Mouse (Mus musculus) testis, adult 2 months (tissue): ENCODE measurements around the gene Gm10320. TPM values are rescaled to one million over a fixed set of nuclear protein-coding genes. Genes with fewer than 3 reads are reported as not detected.

ENCODE experiments used
- H3K27ac ChIP-seq: fragments of 200-500 bp; 2 replicates; pipeline ENCODE4 v1.5.1; 2012; ENCODE audit warnings: low read depth, low read length; ENCODE audit not compliant: control insufficient read depth, insufficient read depth
- H3K27me3 ChIP-seq: fragments of 200-500 bp; 2 replicates; pipeline ENCODE4 v1.6.1; 2012; ENCODE audit warnings: mild to moderate bottlenecking, low read length, moderate library complexity; ENCODE audit not compliant: control insufficient read depth, insufficient read depth
- H3K36me3 ChIP-seq: fragments of 200-500 bp; 2 replicates; pipeline ENCODE4 v1.6.1; 2012; ENCODE audit warnings: mild to moderate bottlenecking, low read length; ENCODE audit not compliant: control insufficient read depth, insufficient read depth
- H3K4me1 ChIP-seq: fragments of 200-500 bp; 2 replicates; pipeline ENCODE4 v1.6.1; 2012; ENCODE audit warnings: low read length; ENCODE audit not compliant: control insufficient read depth, insufficient read depth
- H3K4me3 ChIP-seq: fragments of 200-500 bp; 2 replicates; pipeline ENCODE4 v1.5.1; 2012; ENCODE audit warnings: low read depth, mild to moderate bottlenecking, low read length, moderate library complexity, mixed read lengths; ENCODE audit not compliant: control insufficient read depth
- CTCF ChIP-seq: fragments of 200-500 bp; IDR thresholded peaks from 2 replicates; pipeline ENCODE4 v1.5.1; 2012; ENCODE audit warnings: low read depth, mild to moderate bottlenecking, inconsistent platforms, low read length, moderate library complexity; ENCODE audit not compliant: control insufficient read depth, insufficient read depth, insufficient replicate concordance
- POLR2A ChIP-seq: fragments of 200-500 bp; IDR thresholded peaks from 2 replicates; pipeline ENCODE4 v1.6.1; 2012; ENCODE audit warnings: low read depth, mild to moderate bottlenecking, inconsistent platforms, low read length, moderate library complexity; ENCODE audit not compliant: control insufficient read depth
- polyA plus RNA-seq: library from polyadenylated mRNA; depleted of rRNA; stranded (reverse); fragments of >200 nt; gene quantifications from 2 replicates; pipeline ENCODE4 v1.2.3, GENCODE M21; 2012; rRNA removed

The Gm10320 gene
- not detected in 2 replicates for polyA plus RNA-seq

GRCm38 (mm10) chr13:98491909-98492308, at the start of gene Gm10320:
TSS of gene Gm10320 (minus strand) at chr13:98492001.
- Histone ChIP-seq H3K27me3 (no peaks in the 10 kb centered on the region), H3K27ac (no peak within 1 kb of the TSS)
- TF ChIP-seq POLR2A, result no peak

GRCm38 (mm10) chr13:98541601-98542000, 49.8 kb upstream of the Gm10320 start:
- no peak for TF ChIP-seq POLR2A
- no peak for TF ChIP-seq CTCF
- H3K27me3 ChIP-seq, result no peaks in the 10 kb centered on the region

More at GRCm38 (mm10) chr13:98491909-98492308, at the start of gene Gm10320:
- Histone ChIP-seq H3K36me3 (no peaks in the 10 kb centered on the region), H3K4me1 (no peaks in the 10 kb centered on the region), H3K4me3 (no peak within 1 kb of the TSS)

GRCm38 (mm10) chr13:98540206-98540605, 48.4 kb upstream of the Gm10320 start:
- Histone ChIP-seq H3K4me1 (no peaks in the 10 kb centered on the region), H3K27ac (no peak overlapping the region), H3K36me3 (no peaks in the 10 kb centered on the region), H3K4me3 (no peak overlapping the region), H3K27me3 (no peaks in the 10 kb centered on the region)
- TF ChIP-seq POLR2A, result no peak
- no peak for TF ChIP-seq CTCF

More at GRCm38 (mm10) chr13:98541601-98542000, 49.8 kb upstream of the Gm10320 start:
- Histone ChIP-seq H3K4me1 (no peaks in the 10 kb centered on the region), H3K36me3 (no peaks in the 10 kb centered on the region), H3K4me3 (no peak overlapping the region), H3K27ac (no peak overlapping the region)

GRCm38 (mm10) chr13:98539311-98539710, 47.5 kb upstream of the Gm10320 start:
- Histone ChIP-seq H3K27ac (no peak overlapping the region), H3K4me3 (no peak overlapping the region), H3K36me3 (no peaks in the 10 kb centered on the region), H3K4me1 (no peaks in the 10 kb centered on the region), H3K27me3 (no peaks in the 10 kb centered on the region)
- no peak for TF ChIP-seq POLR2A
- no peak for TF ChIP-seq CTCF

- H3K4me1 ChIP-seq, result no peaks in the 10 kb centered on the region; the same call in 1 of the 2 replicates
- TF ChIP-seq POLR2A (no peak), CTCF (no peak)
- no peaks in the 10 kb centered on the region for H3K27me3 ChIP-seq
Observed at GRCm38 (mm10) chr13:98538587-98538986, 46.8 kb upstream of the Gm10320 start.

GRCm38 (mm10) chr13:98534913-98535262, 43.1 kb upstream of the Gm10320 start:
- no peaks in the 10 kb centered on the region; the same call in 1 of the 2 replicates for H3K4me1 ChIP-seq
- no peaks in the 10 kb centered on the region for H3K36me3 ChIP-seq
- H3K27me3 ChIP-seq, result no peaks in the 10 kb centered on the region
- no peak overlapping the region for H3K4me3 ChIP-seq
- TF ChIP-seq CTCF, result no peak
- TF ChIP-seq POLR2A, result no peak
- H3K27ac ChIP-seq, result no peak overlapping the region

More at GRCm38 (mm10) chr13:98538587-98538986, 46.8 kb upstream of the Gm10320 start:
- H3K36me3 ChIP-seq, result no peaks in the 10 kb centered on the region
- no peak overlapping the region for H3K27ac ChIP-seq
- H3K4me3 ChIP-seq, result no peak overlapping the region

GRCm38 (mm10) chr13:98534190-98534912, 42.5 kb upstream of the Gm10320 start:
- Histone ChIP-seq H3K4me3 (no peak overlapping the region), H3K4me1 (no peaks in the 10 kb centered on the region; the same call in 1 of the 2 replicates), H3K27ac (no peak overlapping the region), H3K27me3 (no peaks in the 10 kb centered on the region), H3K36me3 (no peaks in the 10 kb centered on the region)
- TF ChIP-seq CTCF (no peak), POLR2A (no peak)

GRCm38 (mm10) chr13:98533415-98533814, 41.6 kb upstream of the Gm10320 start:
- Histone ChIP-seq H3K4me3 (no peak overlapping the region), H3K4me1 (no peaks in the 10 kb centered on the region; the same call in 1 of the 2 replicates), H3K27ac (no peak overlapping the region), H3K36me3 (no peaks in the 10 kb centered on the region), H3K27me3 (no peaks in the 10 kb centered on the region)
- TF ChIP-seq CTCF, result no peak
